Mouse (Mus musculus): Measurements from ENCODE around the gene Rgs6. TPM values are rescaled to one million over a fixed set of nuclear protein-coding genes. Genes with fewer than 3 reads are reported as not detected.

Gene Rgs6
- polyA plus RNA-seq, 1 experiment from 2014 or later, result 2.6 TPM

DNA sequence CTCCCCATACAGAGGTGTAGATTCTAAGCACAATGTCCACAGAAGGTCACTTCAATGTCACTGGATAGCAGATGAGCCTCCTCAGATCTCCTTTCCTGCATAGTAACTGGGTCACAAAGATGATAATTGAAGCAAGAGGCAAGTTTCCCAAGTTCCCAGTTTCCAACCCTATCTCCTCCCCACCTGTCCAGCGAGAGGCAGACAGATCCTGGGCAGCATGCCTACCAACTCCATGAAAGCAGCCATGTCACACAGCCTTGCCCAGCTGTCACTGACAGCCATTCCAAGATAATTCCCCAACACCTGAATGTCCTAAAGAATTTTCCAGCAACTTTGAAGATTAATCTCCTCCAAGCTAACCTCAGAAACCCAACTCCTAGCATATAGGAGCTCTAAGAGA is 399.6 kb downstream of the Rgs6 start:
- no peak overlapping the region for H3K4me3 ChIP-seq (ENCODE audit: low read depth, low read length)
- no peak overlapping the region for H3K4me2 ChIP-seq (ENCODE audit: low read depth, low read length)
- H3K4me1 ChIP-seq (ENCODE audit: control insufficient read depth, insufficient read depth, low read length), result peaks cover 4% of the 10 kb centered on the region; the same call in 1 of the 2 replicates
- no peak overlapping the region for H3K27ac ChIP-seq (replicated peaks; ENCODE audit: low read depth, low read length)
- ATAC-seq (ENCODE audit: low read depth) (no peak), DNase-seq (ENCODE audit: low spot score) (no peak)
- WGBS, result 82% methylated on average over 1 of the region's 1 CpGs
- no peaks in the 10 kb centered on the region for H3K27me3 ChIP-seq (replicated peaks; ENCODE audit: control insufficient read depth, insufficient read depth, low read length)
- H3K9ac ChIP-seq (ENCODE audit: low read depth, low read length), result no peak overlapping the region
- H3K36me3 ChIP-seq (ENCODE audit: control insufficient read depth, insufficient read depth, low read length), result no peaks in the 10 kb centered on the region
- H3K9me3 ChIP-seq (ENCODE audit: control insufficient read depth, low read length), result no peaks in the 10 kb centered on the region

- Histone ChIP-seq H3K4me3 (ENCODE audit: low read depth, low read length) (no peak overlapping the region), H3K27me3 (replicated peaks; ENCODE audit: control insufficient read depth, insufficient read depth, low read length) (no peaks in the 10 kb centered on the region), H3K36me3 (ENCODE audit: control insufficient read depth, insufficient read depth, low read length) (no peaks in the 10 kb centered on the region), H3K4me1 (ENCODE audit: control insufficient read depth, insufficient read depth, low read length) (peaks cover 4% of the 10 kb centered on the region), H3K4me2 (ENCODE audit: low read depth, low read length) (no peak overlapping the region), H3K27ac (replicated peaks; ENCODE audit: low read depth, low read length) (no peak overlapping the region), H3K9me3 (ENCODE audit: control insufficient read depth, low read length) (no peaks in the 10 kb centered on the region), H3K9ac (ENCODE audit: low read depth, low read length) (no peak overlapping the region)
- 56% methylated on average over 4 of the region's 4 CpGs for WGBS
- ATAC-seq (ENCODE audit: low read depth) (no peak), DNase-seq (ENCODE audit: low spot score) (no peak)
Measured at GRCm38 (mm10) chr12:82993905-82994304, 405.8 kb downstream of the Rgs6 start.

DNA sequence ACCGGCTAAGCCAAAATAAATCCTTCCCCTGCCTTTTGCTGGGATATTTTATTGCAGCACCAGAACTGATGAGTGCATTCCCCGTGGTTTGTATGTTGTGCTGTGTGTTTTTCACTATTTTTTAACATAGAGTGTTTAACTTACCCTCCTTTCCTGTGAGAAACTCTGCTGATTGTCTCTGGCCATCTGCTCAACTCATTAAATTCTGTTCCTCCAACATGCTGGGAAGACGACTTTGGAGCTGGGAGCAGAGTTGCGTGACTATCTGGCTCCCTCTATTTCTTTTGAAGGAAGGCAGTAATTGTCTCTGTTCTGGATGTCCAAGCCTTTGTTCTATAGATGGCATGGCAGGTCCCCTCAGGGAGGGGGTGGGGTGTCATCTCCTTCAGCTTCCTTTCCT is 408.7 kb downstream of the Rgs6 start:
- H3K27me3 ChIP-seq (replicated peaks; ENCODE audit: control insufficient read depth, insufficient read depth, low read length), result no peaks in the 10 kb centered on the region

GRCm38 (mm10) chr12:82998682-82999332 is 410.7 kb downstream of the Rgs6 start:
- H3K4me3 ChIP-seq (ENCODE audit: low read depth, low read length), result no peak overlapping the region
- 79% methylated on average over 10 of the region's 10 CpGs for WGBS

More for the DNA sequence above, 408.7 kb downstream of the Rgs6 start:
- no peak overlapping the region for H3K4me2 ChIP-seq (ENCODE audit: low read depth, low read length)
- no peaks in the 10 kb centered on the region for H3K36me3 ChIP-seq (ENCODE audit: control insufficient read depth, insufficient read depth, low read length)
- DNase-seq (ENCODE audit: low spot score) (no peak), ATAC-seq (ENCODE audit: low read depth) (no peak)
- no peaks in the 10 kb centered on the region for H3K9me3 ChIP-seq (ENCODE audit: control insufficient read depth, low read length)
- H3K9ac ChIP-seq (ENCODE audit: low read depth, low read length), result no peak overlapping the region
- 39% methylated on average over 4 of the region's 4 CpGs for WGBS
- no peak overlapping the region for H3K27ac ChIP-seq (replicated peaks; ENCODE audit: low read depth, low read length)
- peaks cover 4% of the 10 kb centered on the region; the same call in 1 of the 2 replicates for H3K4me1 ChIP-seq (ENCODE audit: control insufficient read depth, insufficient read depth, low read length)
- no peak overlapping the region for H3K4me3 ChIP-seq (ENCODE audit: low read depth, low read length)

GRCm38 (mm10) chr12:82999333-83000032 is 411.4 kb downstream of the Rgs6 start:
- WGBS, result 67% methylated on average over 7 of the region's 7 CpGs
- ATAC-seq (ENCODE audit: low read depth), result no peak
- H3K36me3 ChIP-seq (ENCODE audit: control insufficient read depth, insufficient read depth, low read length), result no peaks in the 10 kb centered on the region

More at GRCm38 (mm10) chr12:82998682-82999332, 410.7 kb downstream of the Rgs6 start:
- ATAC-seq (ENCODE audit: low read depth), result peak; percentile 26; the same call in 1 of the 2 replicates
- Histone ChIP-seq H3K27me3 (replicated peaks; ENCODE audit: control insufficient read depth, insufficient read depth, low read length) (no peaks in the 10 kb centered on the region), H3K4me1 (ENCODE audit: control insufficient read depth, insufficient read depth, low read length) (peaks cover 4% of the 10 kb centered on the region; the same call in 1 of the 2 replicates), H3K27ac (replicated peaks; ENCODE audit: low read depth, low read length) (no peak overlapping the region), H3K9ac (ENCODE audit: low read depth, low read length) (no peak overlapping the region), H3K36me3 (ENCODE audit: control insufficient read depth, insufficient read depth, low read length) (no peaks in the 10 kb centered on the region), H3K4me2 (ENCODE audit: low read depth, low read length) (no peak overlapping the region), H3K9me3 (ENCODE audit: control insufficient read depth, low read length) (no peaks in the 10 kb centered on the region)
- DNase-seq (ENCODE audit: low spot score), result peak; percentile 64

DNA sequence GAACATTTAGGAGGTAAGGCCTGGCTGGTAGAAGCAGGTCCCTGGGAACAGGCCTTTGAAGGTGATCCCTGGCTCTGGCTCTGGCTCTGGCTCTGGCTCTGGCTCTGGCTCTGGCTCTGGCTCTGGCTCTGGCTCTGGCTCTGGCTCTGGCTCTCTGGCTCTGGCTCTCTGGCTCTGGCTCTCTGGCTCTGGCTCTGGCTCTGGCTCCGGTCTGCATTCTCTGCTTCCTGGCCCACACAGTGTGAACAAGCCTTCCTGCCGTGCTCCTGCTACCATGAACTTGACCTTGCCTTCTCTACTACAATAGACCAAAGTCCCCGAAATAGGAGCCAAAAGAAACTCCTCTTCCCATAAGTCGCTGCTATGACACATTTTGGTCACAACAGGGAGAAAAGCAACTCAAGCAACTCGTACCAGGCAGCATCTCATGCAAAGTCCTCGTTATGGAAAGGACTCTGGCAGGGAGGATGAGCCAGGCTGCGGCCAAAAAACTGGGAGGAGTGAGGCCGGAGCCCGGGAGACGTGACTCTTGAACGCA is 412.0 kb downstream of the Rgs6 start:
- DNase-seq (ENCODE audit: low spot score) (no peak), ATAC-seq (ENCODE audit: low read depth) (no peak)
- no peaks in the 10 kb centered on the region for H3K36me3 ChIP-seq (ENCODE audit: control insufficient read depth, insufficient read depth, low read length)
- no peak overlapping the region for H3K4me2 ChIP-seq (ENCODE audit: low read depth, low read length)
- H3K4me1 ChIP-seq (ENCODE audit: control insufficient read depth, insufficient read depth, low read length), result no peaks in the 10 kb centered on the region
- WGBS, result 85% methylated on average over 11 of the region's 11 CpGs
- no peaks in the 10 kb centered on the region for H3K27me3 ChIP-seq (replicated peaks; ENCODE audit: control insufficient read depth, insufficient read depth, low read length)
- no peak overlapping the region for H3K27ac ChIP-seq (replicated peaks; ENCODE audit: low read depth, low read length)
- H3K4me3 ChIP-seq (ENCODE audit: low read depth, low read length), result no peak overlapping the region
- no peak overlapping the region for H3K9ac ChIP-seq (ENCODE audit: low read depth, low read length)
- no peaks in the 10 kb centered on the region for H3K9me3 ChIP-seq (ENCODE audit: control insufficient read depth, low read length)

More at GRCm38 (mm10) chr12:82999333-83000032, 411.4 kb downstream of the Rgs6 start:
- H3K4me3 ChIP-seq (ENCODE audit: low read depth, low read length), result no peak overlapping the region
- H3K9me3 ChIP-seq (ENCODE audit: control insufficient read depth, low read length), result no peaks in the 10 kb centered on the region
- no peak for DNase-seq (ENCODE audit: low spot score)
- no peak overlapping the region for H3K9ac ChIP-seq (ENCODE audit: low read depth, low read length)
- no peak overlapping the region for H3K4me2 ChIP-seq (ENCODE audit: low read depth, low read length)
- no peaks in the 10 kb centered on the region for H3K27me3 ChIP-seq (replicated peaks; ENCODE audit: control insufficient read depth, insufficient read depth, low read length)
- H3K4me1 ChIP-seq (ENCODE audit: control insufficient read depth, insufficient read depth, low read length), result no peaks in the 10 kb centered on the region
- no peak overlapping the region for H3K27ac ChIP-seq (replicated peaks; ENCODE audit: low read depth, low read length)

GRCm38 (mm10) chr12:83000957-83001356 is 412.9 kb downstream of the Rgs6 start:
- 77% methylated on average over 4 of the region's 4 CpGs for WGBS

DNA sequence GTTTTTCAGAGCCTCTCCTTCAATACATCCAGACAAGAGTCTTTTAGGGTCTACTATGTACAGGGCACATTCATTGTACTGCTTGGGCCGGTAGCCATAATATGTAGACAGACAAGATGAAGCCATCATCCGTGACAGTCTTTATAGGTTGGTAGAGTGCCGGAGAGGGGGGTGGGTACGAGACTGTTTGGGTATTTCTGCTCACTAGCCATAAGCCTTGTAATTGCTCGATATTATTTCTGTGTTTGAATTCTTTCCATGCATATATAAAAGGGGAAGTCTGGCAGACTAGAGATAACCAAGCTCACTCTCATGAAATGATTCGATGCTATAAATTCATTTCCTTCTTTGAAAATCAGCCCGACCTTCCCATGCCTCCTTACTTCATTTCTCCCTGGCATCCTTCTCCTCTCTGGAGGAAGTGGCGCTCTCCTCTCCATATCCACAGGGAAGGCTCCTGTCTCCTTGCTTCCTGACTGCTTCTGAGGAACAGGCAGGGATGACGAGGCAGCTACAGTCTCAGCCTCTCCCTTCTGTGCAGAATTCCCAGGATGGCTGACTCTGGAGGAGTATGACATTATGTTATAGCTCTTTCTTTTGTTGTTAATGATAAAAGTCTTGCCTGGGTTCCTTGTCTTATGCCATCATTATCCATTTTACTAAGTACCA is 416.1 kb downstream of the Rgs6 start:
- H3K27ac ChIP-seq (replicated peaks; ENCODE audit: low read depth, low read length), result no peak overlapping the region
- no peaks in the 10 kb centered on the region for H3K4me1 ChIP-seq (ENCODE audit: control insufficient read depth, insufficient read depth, low read length)
- ATAC-seq (ENCODE audit: low read depth) (no peak), DNase-seq (ENCODE audit: low spot score) (no peak)
- H3K36me3 ChIP-seq (ENCODE audit: control insufficient read depth, insufficient read depth, low read length), result no peaks in the 10 kb centered on the region
- H3K27me3 ChIP-seq (replicated peaks; ENCODE audit: control insufficient read depth, insufficient read depth, low read length), result no peaks in the 10 kb centered on the region
- H3K4me2 ChIP-seq (ENCODE audit: low read depth, low read length), result no peak overlapping the region
- 78% methylated on average over 9 of the region's 9 CpGs for WGBS
- H3K4me3 ChIP-seq (ENCODE audit: low read depth, low read length), result no peak overlapping the region
- no peak overlapping the region for H3K9ac ChIP-seq (ENCODE audit: low read depth, low read length)
- no peaks in the 10 kb centered on the region for H3K9me3 ChIP-seq (ENCODE audit: control insufficient read depth, low read length)

More at GRCm38 (mm10) chr12:83000957-83001356, 412.9 kb downstream of the Rgs6 start:
- Histone ChIP-seq H3K9ac (ENCODE audit: low read depth, low read length) (no peak overlapping the region), H3K4me1 (ENCODE audit: control insufficient read depth, insufficient read depth, low read length) (no peaks in the 10 kb centered on the region), H3K9me3 (ENCODE audit: control insufficient read depth, low read length) (no peaks in the 10 kb centered on the region), H3K27me3 (replicated peaks; ENCODE audit: control insufficient read depth, insufficient read depth, low read length) (no peaks in the 10 kb centered on the region), H3K36me3 (ENCODE audit: control insufficient read depth, insufficient read depth, low read length) (no peaks in the 10 kb centered on the region), H3K27ac (replicated peaks; ENCODE audit: low read depth, low read length) (no peak overlapping the region), H3K4me2 (ENCODE audit: low read depth, low read length) (no peak overlapping the region), H3K4me3 (ENCODE audit: low read depth, low read length) (no peak overlapping the region)
- ATAC-seq (ENCODE audit: low read depth) (no peak), DNase-seq (ENCODE audit: low spot score) (no peak)
